Mouse (Mus musculus) intestine, embryonic 15.5 days (tissue): ENCODE results near the gene Unc5b. TPM values are rescaled to one million over a fixed set of nuclear protein-coding genes. Genes with fewer than 3 reads are reported as not detected.

ENCODE experiments used
- ATAC-seq: fragments of 200-750 bp; cut with Nextera tagmentation; 2 replicates; pipeline ENCODE4 v1.8.0; 2017; ENCODE audit warnings: moderate TSS enrichment, moderate library complexity
- H3K27ac ChIP-seq: fragments of 300-500 bp; sonication (generic); 2 replicates; pipeline ENCODE4 v1.5.1; 2015; ENCODE audit warnings: mild to moderate bottlenecking, inconsistent platforms
- H3K27me3 ChIP-seq: fragments of 300-500 bp; sonication (generic); replicated peaks from 2 replicates; pipeline ENCODE4 v1.6.1; 2015; ENCODE audit warnings: inconsistent platforms
- H3K36me3 ChIP-seq: fragments of 300-500 bp; sonication (generic); 2 replicates; pipeline ENCODE4 v1.6.1; 2015; ENCODE audit warnings: inconsistent platforms
- H3K4me1 ChIP-seq: fragments of 300-500 bp; sonication (generic); replicated peaks from 2 replicates; pipeline ENCODE4 v1.6.1; 2015; ENCODE audit warnings: inconsistent platforms
- H3K4me2 ChIP-seq: fragments of 300-500 bp; sonication (generic); replicated peaks from 2 replicates; pipeline ENCODE4 v1.6.1; 2015; ENCODE audit warnings: mild to moderate bottlenecking, inconsistent platforms
- H3K4me3 ChIP-seq: fragments of 300-500 bp; sonication (generic); replicated peaks from 2 replicates; pipeline ENCODE4 v1.5.1; 2015; ENCODE audit warnings: inconsistent platforms
- H3K9ac ChIP-seq: fragments of 300-500 bp; sonication (generic); 2 replicates; pipeline ENCODE4 v1.6.1; 2015; ENCODE audit warnings: inconsistent platforms
- H3K9me3 ChIP-seq: fragments of 300-500 bp; sonication (generic); 2 replicates; pipeline ENCODE4 v1.6.1; 2016; ENCODE audit warnings: inconsistent platforms
- WGBS: fragments of 180-500 bp; shearing (Covaris S2); methylation state at CpG from one replicate; pipeline ENCODE4 v1.1.7; 2015; 5-methylcytosine and 5-hydroxymethylcytosine counted together
- polyA plus RNA-seq: library from polyadenylated mRNA; unstranded; fragments of >200 nt; fragmentation: Nextera tagmentation; extraction: Ambion mirVana; gene quantifications from 2 replicates; pipeline ENCODE4 v1.2.1, GENCODE M21; 2015

Unc5b gene
- polyA plus RNA-seq, 1 experiment from 2014 or later: 4.6 TPM

DNA sequence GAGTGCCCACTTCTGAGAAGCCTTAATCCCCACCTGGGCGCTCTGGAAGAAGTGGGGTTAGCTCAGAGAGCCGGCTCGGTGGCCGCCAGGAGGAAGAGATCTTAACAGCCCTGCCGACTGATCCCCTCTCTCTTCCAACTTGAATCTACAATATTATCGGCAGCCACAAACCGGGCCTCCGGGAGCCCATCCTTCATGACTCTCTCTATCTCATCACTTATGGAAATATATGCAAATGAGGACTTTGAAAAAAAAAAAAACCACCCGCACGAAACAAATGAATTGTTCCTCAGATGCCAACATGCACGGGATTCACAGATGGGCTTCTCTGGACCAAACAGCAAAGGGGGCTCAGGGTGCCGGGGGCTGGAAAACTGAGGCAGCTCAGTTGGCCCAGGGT is 109.7 kb downstream of the Unc5b start:
- H3K27me3 ChIP-seq: no peaks in the 10 kb centered on the region
- H3K4me1 ChIP-seq: no peaks in the 10 kb centered on the region
- no peaks in the 10 kb centered on the region for H3K9me3 ChIP-seq
- no peak overlapping the region for H3K4me3 ChIP-seq
- H3K27ac ChIP-seq: no peak overlapping the region
- no peak overlapping the region for H3K4me2 ChIP-seq
- 0 out of 2 replicates have a peak, but pooled peaks cover 3% of the 10 kb centered on the region for H3K36me3 ChIP-seq
- 62% methylated on average over 12 of the region's 12 CpGs for WGBS
- ATAC-seq: no peak
- no peak overlapping the region for H3K9ac ChIP-seq

DNA sequence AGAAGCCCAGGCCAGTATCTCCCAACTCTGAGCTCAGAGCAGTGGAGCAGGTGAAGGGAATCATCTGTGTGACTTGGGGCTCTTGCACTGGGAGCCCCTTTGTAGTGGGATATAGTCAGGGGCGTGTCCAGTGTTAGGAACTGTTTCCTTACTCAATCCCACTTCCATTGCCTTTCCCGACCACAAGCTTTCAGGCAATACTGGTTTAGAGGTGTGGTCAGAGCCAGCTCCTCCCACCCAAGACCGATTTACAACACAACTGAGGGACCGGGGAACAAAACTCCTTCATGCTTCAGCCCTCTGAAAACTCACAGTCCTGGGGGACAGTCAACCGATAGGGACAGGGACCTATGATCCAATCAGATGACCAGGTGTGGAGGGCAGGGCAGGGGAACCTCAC is 110.9 kb downstream of the Unc5b start:
- no peaks in the 10 kb centered on the region for H3K27me3 ChIP-seq
- H3K9me3 ChIP-seq: no peaks in the 10 kb centered on the region
- no peak overlapping the region for H3K4me3 ChIP-seq
- no peaks in the 10 kb centered on the region for H3K4me1 ChIP-seq
- ATAC-seq: no peak
- WGBS: 82% methylated on average over 5 of the region's 5 CpGs
- no peak overlapping the region for H3K9ac ChIP-seq
- H3K27ac ChIP-seq: no peak overlapping the region
- peaks cover 8% of the 10 kb centered on the region; the same call in 1 of the 2 replicates for H3K36me3 ChIP-seq
- no peak overlapping the region for H3K4me2 ChIP-seq

DNA sequence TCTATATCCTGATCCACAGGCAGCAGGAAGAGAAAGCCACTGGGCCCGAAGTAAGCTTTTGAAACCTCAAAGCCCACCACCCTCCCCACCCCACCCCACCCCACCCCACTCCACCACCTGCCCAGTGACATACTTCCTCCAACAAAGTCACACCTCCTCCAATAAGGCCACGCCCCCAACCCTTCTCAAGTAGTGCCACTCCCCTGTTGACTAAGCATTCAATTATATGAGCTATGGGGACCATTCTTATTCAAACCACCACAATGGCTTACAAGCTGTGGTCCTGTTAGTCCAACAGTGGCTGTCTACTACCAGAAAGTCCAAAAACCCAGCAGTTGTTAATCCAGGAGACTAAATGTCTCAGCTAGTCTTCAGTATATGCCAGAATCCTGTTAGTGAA is 112.9 kb downstream of the Unc5b start:
- ATAC-seq: no peak
- Histone ChIP-seq H3K4me1 (no peaks in the 10 kb centered on the region), H3K27ac (no peak overlapping the region), H3K9ac (no peak overlapping the region), H3K9me3 (no peaks in the 10 kb centered on the region), H3K4me2 (no peak overlapping the region), H3K4me3 (no peak overlapping the region), H3K36me3 (peaks cover 8% of the 10 kb centered on the region; the same call in 1 of the 2 replicates), H3K27me3 (no peaks in the 10 kb centered on the region)
- WGBS: 95% methylated on average over 2 of the region's 2 CpGs

DNA sequence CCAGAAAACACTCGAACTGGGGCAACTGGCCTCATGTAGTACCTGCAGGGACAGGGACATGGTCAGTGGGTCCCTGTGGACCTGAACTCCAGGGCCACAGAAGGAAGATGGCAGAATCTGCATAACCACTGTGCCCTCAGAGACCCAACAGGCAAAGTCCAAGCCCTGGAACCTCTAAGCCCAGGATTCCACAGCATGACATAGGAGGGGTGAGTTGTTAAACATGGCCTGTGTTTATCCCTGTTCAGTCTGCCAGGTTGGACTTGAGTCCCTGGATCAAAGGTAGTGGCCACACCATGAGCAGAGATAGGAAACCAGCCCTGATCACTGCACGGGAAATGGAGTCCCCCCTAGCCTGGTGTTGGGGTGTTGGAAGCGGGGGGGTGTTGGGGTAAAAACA is 114.9 kb downstream of the Unc5b start:
- WGBS: 89% methylated on average over 3 of the region's 3 CpGs
- Histone ChIP-seq H3K27ac (no peak overlapping the region), H3K36me3 (peaks cover 7% of the 10 kb centered on the region; the same call in 1 of the 2 replicates), H3K4me1 (no peaks in the 10 kb centered on the region), H3K9me3 (no peaks in the 10 kb centered on the region), H3K4me3 (no peak overlapping the region), H3K27me3 (no peaks in the 10 kb centered on the region), H3K4me2 (no peak overlapping the region), H3K9ac (no peak overlapping the region)
- no peak for ATAC-seq

Other genes starting within 250 kb of the Unc5b start
- gene Cdh23, start 135.1 kb downstream of the Unc5b start, polyA plus RNA-seq: 0.44 and 0.67 TPM in 2 replicates
- gene Slc29a3, start 78.8 kb downstream of the Unc5b start, polyA plus RNA-seq: 9.1 and 11.1 TPM in 2 replicates